Mouse (Mus musculus): ENCODE results near the gene Tomm7. TPM values are rescaled to one million over a fixed set of nuclear protein-coding genes. Genes with fewer than 3 reads are reported as not detected.
A peak's percentile ranks its signal among the peaks of the same experiment; 100 is the strongest.
"Not testable (repeated sequence)": the region's sequence is repeated elsewhere in the genome, so short reads cannot be mapped to it uniquely, and the experiment has no call there.

Tomm7 gene
- total RNA-seq (2021) = 10 to 100 TPM; 70.0 to 86.3 TPM

DNA sequence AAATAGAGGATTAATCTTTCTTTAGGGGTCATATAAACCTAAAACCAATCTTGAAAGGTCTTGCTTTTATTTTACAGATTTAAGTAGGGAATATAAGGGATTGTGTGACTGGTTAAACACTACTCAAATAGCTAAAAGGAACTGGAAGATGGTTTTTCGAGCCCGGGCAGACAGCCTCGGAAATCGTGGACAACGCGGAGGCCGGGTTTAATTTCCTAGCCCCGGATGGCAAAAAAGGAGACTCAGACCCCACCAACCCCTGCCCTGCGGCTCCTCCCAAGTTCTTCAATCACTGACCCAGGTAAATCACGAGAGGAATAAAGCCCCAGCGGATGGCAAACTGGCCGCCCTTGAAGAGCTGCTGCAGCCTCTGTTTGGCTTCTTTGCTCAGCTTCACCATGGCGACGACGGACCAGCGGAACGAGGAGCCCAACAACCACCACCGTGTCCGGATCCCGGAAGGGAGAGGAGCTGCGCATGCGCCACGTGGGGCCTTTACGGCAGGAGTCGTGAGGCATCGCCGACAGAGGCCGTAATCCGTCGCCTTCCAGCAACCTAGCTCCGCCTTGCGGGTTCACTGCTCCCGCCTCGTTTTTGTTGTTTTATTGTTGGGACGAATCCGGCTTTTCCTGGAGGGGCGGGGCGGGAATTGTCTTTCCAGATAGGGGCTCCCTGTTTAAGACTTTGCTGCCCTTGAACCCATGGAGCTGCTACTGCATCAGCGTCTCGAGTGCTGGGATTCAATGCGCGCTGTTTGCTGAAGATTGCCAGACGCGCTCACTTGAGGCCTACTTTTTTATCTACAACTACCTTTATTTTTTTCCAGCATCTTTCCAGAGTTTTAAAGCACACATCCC, at the start of gene Tomm7:
Gene Tomm7, minus strand, starts transcription at position 488 of the 857 bp plus-strand sequence.
- peak; percentile 89 to 91 for DNase-seq (ENCODE audit: extremely low spot score in 1 of 2, low spot score in 1 of 2)

DNA sequence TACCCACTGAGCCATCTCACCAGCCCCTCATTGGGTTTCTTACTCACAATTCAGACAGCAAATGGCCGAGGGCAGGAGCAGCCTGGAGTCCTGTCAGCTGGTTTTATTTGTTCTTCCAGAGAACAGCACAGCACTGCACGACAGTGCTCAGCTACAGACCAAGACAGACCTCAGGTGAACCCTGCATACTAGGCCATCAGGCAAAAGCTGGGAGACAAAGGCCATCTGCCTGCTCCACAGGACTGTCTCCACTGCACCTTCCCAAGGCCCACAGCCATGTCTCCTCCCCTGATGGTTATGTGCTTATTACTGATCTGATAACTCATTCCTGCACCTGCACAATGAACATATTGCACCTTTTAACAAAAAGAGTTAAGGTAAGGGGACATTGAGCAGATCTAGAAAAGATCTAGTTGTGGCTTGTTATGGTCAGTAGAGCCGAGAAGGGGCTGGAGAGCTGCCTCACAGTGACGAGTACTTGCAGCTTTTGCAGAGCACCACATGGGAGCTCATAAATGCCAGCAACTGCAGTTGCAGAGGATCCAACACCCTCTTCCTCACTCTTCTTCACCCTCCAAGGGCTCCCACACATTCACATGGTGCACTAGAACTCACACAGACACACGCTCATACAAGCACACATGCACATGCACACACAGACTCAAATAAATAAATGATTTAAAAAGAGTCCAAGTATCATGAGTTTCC, 49.3 kb upstream of the Tomm7 start:
- no peak for DNase-seq (ENCODE audit: extremely low spot score in 1 of 2, low spot score in 1 of 2)

DNA sequence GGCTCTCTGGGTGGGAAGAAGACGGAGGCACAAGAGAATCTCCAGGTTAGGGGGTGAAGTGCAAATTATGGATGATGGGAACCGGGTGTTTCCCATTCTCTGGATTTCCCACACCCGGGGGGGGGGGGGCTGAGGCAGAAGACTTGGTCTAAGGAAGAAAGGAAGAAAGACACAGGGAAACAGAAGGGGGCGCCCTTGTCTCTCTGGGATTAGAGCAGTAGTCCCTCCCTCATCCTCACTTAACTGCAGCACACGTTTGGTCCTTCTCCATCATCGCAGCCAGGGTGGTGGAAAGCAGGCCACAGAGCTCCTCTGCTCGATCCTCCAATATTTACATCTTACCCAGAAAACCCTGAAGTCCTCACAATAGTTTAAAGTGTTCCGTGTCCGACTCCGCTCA, 46.8 kb upstream of the Tomm7 start:
- peak; percentile 60 to 86 for DNase-seq (ENCODE audit: extremely low spot score in 1 of 2, low spot score in 1 of 2)

GRCm38 (mm10) chr5:23889461-23889860, 45.5 kb upstream of the Tomm7 start:
- DNase-seq (ENCODE audit: extremely low spot score in 1 of 2, low spot score in 1 of 2) = no peak

DNA sequence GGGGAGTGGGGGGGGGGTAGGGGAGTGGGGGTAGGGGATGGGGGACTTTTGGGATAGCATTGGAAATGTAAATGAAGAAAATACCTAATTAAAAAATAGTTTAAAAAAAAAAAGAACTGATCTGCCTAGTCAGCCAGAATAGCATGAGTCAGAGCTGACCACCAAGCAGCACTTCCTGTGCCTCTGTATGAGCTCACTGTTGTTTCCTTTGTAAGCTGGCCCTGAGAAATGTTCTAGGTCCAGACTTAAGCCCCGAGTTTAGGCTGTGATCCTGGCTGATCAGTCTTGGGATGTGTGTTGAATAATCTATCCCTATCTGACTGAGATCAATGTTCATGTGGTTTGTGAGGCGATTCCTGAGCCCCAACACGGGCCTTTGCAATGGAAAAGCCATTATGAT, 43.1 kb upstream of the Tomm7 start:
- no peak for DNase-seq (ENCODE audit: extremely low spot score in 1 of 2, low spot score in 1 of 2)

GRCm38 (mm10) chr5:23874457-23874856, 30.5 kb upstream of the Tomm7 start:
- DNase-seq (ENCODE audit: extremely low spot score in 1 of 2, low spot score in 1 of 2) = no peak

GRCm38 (mm10) chr5:23872586-23872985, 28.6 kb upstream of the Tomm7 start:
- DNase-seq (ENCODE audit: extremely low spot score in 1 of 2, low spot score in 1 of 2) = no peak

- DNase-seq (ENCODE audit: extremely low spot score in 1 of 2, low spot score in 1 of 2) = not testable (repeated sequence)
Measured at GRCm38 (mm10) chr5:23871323-23871722, 27.4 kb upstream of the Tomm7 start.

DNA sequence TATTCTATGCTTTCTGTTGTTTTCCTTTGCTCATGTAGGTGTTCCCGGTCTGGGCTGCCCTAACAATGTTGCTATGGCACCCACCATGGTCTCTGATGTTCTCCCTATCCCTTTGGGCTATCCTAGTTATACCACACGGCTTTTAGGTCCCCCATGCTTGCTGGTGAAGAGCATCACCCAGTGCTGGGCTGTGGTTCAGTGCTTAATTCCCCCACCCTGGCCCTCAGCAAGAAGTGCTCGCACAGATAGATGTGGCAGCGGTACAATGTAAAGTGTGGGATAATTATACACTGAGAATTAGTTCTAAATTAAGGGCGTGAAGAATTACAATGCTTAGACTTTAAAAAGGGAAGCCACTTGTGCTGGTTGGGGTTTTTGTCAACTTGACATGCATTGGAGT, 22.0 kb upstream of the Tomm7 start:
- no peak for DNase-seq (ENCODE audit: extremely low spot score in 1 of 2, low spot score in 1 of 2)

GRCm38 (mm10) chr5:23864054-23864965, 20.3 kb upstream of the Tomm7 start:
- DNase-seq (ENCODE audit: extremely low spot score in 1 of 2, low spot score in 1 of 2) = no peak

- DNase-seq (ENCODE audit: extremely low spot score in 1 of 2, low spot score in 1 of 2) = no peak
Measured at GRCm38 (mm10) chr5:23863166-23864053, 19.4 kb upstream of the Tomm7 start.

DNA sequence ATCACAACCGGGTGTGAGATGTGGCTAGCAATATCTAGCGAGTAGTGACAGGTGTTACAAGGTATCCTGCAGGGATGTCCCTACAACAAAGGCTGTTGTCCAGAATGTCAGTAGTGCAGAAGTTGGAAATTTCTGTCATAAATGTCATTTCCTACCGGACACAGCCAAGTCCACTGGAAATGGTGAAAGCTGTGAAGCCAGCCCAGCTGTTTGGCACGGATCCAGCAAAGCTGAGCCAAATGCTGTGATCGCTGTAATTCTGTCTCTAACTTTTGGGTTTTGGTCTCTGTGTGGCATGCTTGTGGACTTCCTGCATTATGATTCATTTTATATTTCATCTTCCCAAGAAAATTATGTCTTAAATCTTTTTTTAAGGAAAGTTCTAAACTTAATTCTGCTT, 18.3 kb upstream of the Tomm7 start:
- DNase-seq (ENCODE audit: extremely low spot score in 1 of 2, low spot score in 1 of 2) = peak in 1 of 2 experiments; percentile 19

- DNase-seq (ENCODE audit: extremely low spot score in 1 of 2, low spot score in 1 of 2) = no peak
Measured at GRCm38 (mm10) chr5:23861721-23862120, 17.8 kb upstream of the Tomm7 start.

DNA sequence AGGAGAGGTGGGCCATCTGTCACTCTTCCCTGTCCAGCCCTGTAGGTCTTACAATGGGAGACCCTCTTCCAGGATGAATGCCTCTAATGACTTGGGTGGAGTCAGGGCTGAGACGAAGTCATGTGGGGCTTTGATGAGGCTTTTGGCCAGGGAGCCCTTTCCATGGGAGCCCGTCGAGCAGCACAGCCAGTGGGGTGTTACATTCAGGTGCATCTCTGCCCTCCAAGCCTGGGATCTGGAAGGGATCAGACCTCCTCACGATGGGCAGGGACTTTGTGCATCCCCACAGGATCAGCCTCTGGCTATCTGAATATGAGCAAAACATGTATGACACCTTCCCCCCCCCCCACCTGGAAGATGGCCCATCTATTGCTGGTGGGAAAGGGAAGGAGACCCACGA, 15.9 kb upstream of the Tomm7 start:
- no peak for DNase-seq (ENCODE audit: extremely low spot score in 1 of 2, low spot score in 1 of 2)

DNA sequence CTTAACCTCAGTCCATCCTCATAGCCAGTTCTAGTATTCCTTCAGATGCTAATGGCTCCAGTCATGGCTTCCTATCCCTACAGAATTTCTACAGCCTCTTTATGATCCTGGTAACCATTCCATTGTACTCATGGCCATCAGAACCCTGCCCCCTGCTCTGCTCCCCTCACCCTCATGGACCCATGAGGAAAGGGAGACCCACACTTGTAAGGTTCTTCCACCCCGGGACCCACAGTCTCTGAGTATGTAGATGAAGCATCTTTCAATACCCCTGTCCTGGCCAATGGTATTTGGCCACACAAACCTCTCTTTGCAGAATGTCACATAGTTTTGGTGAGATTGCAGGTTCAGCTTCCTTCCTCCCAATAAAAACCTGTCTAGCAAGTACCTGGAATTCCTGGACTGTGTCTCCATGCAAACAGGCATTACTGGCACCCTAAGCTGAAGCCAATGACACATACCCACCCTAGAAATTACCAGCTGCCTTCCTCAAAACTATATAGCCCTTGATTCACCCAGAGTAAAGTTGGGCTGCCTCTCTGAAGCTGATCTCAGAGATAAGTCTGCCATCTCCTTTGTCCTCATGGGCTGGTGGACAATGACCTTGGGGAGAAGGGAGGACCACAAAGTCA, 15.2 kb upstream of the Tomm7 start:
- DNase-seq (ENCODE audit: extremely low spot score in 1 of 2, low spot score in 1 of 2) = no peak

DNA sequence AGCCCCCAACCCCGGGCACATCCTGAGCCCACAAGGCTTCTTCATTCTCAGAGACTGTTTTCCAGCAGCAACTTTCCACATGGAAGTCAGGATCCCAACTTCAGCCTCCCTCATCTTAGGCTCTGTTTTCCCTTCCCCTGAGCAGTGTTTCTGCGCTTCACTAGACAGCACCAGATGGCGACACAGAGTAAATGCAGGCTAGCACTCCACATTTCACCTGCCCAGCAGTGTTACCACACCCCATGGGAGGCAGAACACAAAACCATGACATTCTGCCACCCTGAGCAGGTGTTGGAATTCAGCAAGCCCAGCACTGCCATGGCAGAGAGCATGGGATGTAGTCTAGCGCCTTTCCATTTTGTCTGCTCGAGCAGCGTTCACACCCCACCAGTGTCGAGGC, 14.7 kb upstream of the Tomm7 start:
- DNase-seq (ENCODE audit: extremely low spot score in 1 of 2, low spot score in 1 of 2) = no peak

DNA sequence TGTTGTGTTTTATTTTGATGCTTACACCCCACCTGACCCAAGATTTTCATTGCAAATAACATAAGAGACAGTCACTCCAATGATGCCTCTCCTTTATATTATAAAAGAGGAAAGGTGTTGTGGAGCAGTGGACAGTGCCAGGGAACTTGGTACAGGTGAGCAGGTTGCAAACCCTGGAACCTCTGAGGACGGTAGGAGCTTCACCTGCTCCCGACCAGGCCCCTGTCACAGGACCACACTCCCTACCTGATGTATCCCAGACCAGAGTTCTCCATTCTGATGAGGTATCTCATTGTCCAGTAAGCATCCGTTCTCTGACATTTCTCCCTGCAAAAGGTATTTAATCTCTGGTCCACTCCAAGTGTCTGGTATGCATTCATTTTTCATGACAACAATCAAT, 14.0 kb upstream of the Tomm7 start:
- no peak for DNase-seq (ENCODE audit: extremely low spot score in 1 of 2, low spot score in 1 of 2)

DNA sequence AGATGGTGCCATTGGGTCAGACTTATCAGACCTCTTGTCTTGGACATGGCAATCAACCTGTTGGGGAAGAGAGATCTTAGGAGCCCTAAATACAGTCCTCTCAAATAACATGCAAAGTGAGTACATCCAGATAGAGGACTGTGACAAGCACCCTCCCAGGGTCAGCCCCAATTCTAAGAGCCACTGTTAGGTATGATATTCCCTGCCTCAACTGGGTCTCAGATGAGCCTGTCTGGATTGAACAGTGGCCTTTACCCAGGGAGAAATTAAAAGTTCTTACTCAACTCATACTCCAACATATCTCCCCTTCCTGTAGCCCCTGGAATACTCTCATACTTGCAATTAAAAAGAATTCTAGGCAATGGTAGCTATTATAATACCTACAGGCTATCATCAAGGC, 13.2 kb upstream of the Tomm7 start:
- no peak for DNase-seq (ENCODE audit: extremely low spot score in 1 of 2, low spot score in 1 of 2)

- DNase-seq (ENCODE audit: extremely low spot score in 1 of 2, low spot score in 1 of 2) = no peak
Measured at GRCm38 (mm10) chr5:23856164-23856563, 12.2 kb upstream of the Tomm7 start.

All from layer of hippocampus, postnatal 25 days (tissue).